Mouse (Mus musculus) adrenal gland, postnatal 10 days (tissue): Measurements from ENCODE around the gene Nubpl. TPM values are rescaled to one million over a fixed set of nuclear protein-coding genes. Genes with fewer than 3 reads are reported as not detected.

Experiments used
- DNase-seq: peaks from one replicate; pipeline ENCODE4 v3.0.0; 2021; ENCODE audit warnings: mixed read lengths
- total RNA-seq, 2 experiments: library from RNA; stranded (reverse); gene quantifications; 2 replicates each; pipeline ENCODE4 v1.2.3; 2021

Nubpl gene
- total RNA-seq, 2 experiments from 2014 or later, result 12.9 to 15.7 TPM

- DNase-seq, result no peak
Measured at GRCm38 (mm10) chr12:52328488-52328887, 231.0 kb downstream of the Nubpl start.

GRCm38 (mm10) chr12:52335142-52335765 lies 237.7 kb downstream of the Nubpl start:
- no peak for DNase-seq

GRCm38 (mm10) chr12:52338136-52338753 lies 240.7 kb downstream of the Nubpl start:
- peak; percentile 25 for DNase-seq

GRCm38 (mm10) chr12:52346611-52347010 lies 249.1 kb downstream of the Nubpl start:
- DNase-seq, result no peak

GRCm38 (mm10) chr12:52350276-52350675 lies 252.7 kb downstream of the Nubpl start:
- DNase-seq, result no peak

GRCm38 (mm10) chr12:52359484-52359883 lies 261.9 kb downstream of the Nubpl start:
- no peak for DNase-seq

- DNase-seq, result no peak
Measured at GRCm38 (mm10) chr12:52360136-52360535, 262.6 kb downstream of the Nubpl start.

- no peak for DNase-seq
Measured at GRCm38 (mm10) chr12:52361198-52361597, 263.7 kb downstream of the Nubpl start.

Other genes with a start within 250 kb of the Nubpl start
- gene Heatr5a, start 126.4 kb upstream of the Nubpl start, total RNA-seq, result 10 to 100 TPM; 14.9 to 22.4 TPM
- gene Dtd2, start 91.2 kb upstream of the Nubpl start, total RNA-seq, result 10 to 100 TPM; 16.7 to 21.1 TPM
- gene Gpr33, start 69.7 kb upstream of the Nubpl start, total RNA-seq, result not detected